Mouse (Mus musculus) spleen, adult 2 months (tissue): ENCODE measurements around the gene 1810010D01Rik. TPM values are rescaled to one million over a fixed set of nuclear protein-coding genes. Genes with fewer than 3 reads are reported as not detected.

Experiments
- DNase-seq, 2 experiments: peaks; one replicate each; pipeline versions ENCODE4 v3.0.0 to v3.0.0-alpha.2; 2012 to 2021; ENCODE audit warnings: low spot score in 2 of 2, low read depth in 1 of 2
- H3K27ac ChIP-seq: fragments of 200-500 bp; 2 replicates; pipeline ENCODE4 v1.5.1; 2012; ENCODE audit warnings: low read length, inconsistent platforms; ENCODE audit not compliant: insufficient read depth
- H3K27me3 ChIP-seq: fragments of 200-500 bp; 2 replicates; pipeline ENCODE4 v1.6.1; 2012; ENCODE audit warnings: mild to moderate bottlenecking, moderate library complexity, low read length, inconsistent platforms; ENCODE audit not compliant: control insufficient read depth, insufficient read depth
- H3K36me3 ChIP-seq: fragments of 200-500 bp; 2 replicates; pipeline ENCODE4 v1.6.1; 2012; ENCODE audit warnings: mild to moderate bottlenecking, low read length, inconsistent platforms; ENCODE audit not compliant: control insufficient read depth, insufficient read depth
- H3K4me1 ChIP-seq: fragments of 200-500 bp; 2 replicates; pipeline ENCODE4 v1.6.1; 2011; ENCODE audit warnings: inconsistent platforms; ENCODE audit not compliant: control insufficient read depth, insufficient read depth, insufficient read length
- H3K4me3 ChIP-seq: fragments of 200-500 bp; 2 replicates; pipeline ENCODE4 v1.5.1; 2011; ENCODE audit warnings: mild to moderate bottlenecking, inconsistent platforms; ENCODE audit not compliant: insufficient read depth, insufficient read length; ENCODE audit errors: extremely low read depth
- CTCF ChIP-seq: fragments of 200-500 bp; IDR thresholded peaks from 2 replicates; pipeline ENCODE4 v1.5.1; 2011; ENCODE audit warnings: mild to moderate bottlenecking, inconsistent platforms; ENCODE audit not compliant: insufficient read depth, insufficient read length, insufficient replicate concordance; ENCODE audit errors: extremely low read depth
- POLR2A ChIP-seq: fragments of 200-500 bp; IDR thresholded peaks from 2 replicates; pipeline ENCODE4 v1.6.1; 2011; ENCODE audit warnings: low read depth, low read length, inconsistent platforms
- WGBS: fragments of 180-500 bp; shearing (Covaris S2); methylation state at CpG from one replicate; pipeline ENCODE4 v1.1.7; 2018; 5-methylcytosine and 5-hydroxymethylcytosine counted together
- polyA plus RNA-seq: library from polyadenylated mRNA; depleted of rRNA; stranded (reverse); fragments of >200 nt; gene quantifications from 2 replicates; pipeline ENCODE4 v1.2.3, GENCODE M21; 2012; rRNA removed

Gene 1810010D01Rik
- 8.3 and 9.0 TPM in 2 replicates for polyA plus RNA-seq

DNA sequence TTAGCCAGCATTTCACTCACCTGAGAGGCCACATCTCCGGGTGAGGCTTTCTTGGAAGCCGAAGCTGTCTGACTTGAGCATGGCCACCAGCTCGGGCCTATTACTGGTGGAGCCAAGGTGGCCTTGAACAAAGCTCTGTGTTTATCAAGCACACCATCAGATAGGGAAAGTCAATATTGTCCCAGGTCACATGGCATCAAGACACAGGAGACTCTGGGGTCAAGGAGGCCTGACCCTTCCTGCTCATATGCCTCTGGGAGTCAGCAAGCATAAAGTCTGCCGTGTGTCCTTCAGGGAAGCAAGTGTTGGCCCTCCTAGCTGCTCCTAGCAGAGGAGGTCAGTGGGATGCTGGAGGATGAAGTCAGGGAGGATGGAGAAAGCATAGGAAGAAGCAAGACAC, at the start of gene 1810010D01Rik:
TSS of gene 1810010D01Rik (minus strand) at position 114 of the 400 bp plus-strand sequence.
- 86% methylated on average over 4 of the region's 4 CpGs for WGBS

DNA sequence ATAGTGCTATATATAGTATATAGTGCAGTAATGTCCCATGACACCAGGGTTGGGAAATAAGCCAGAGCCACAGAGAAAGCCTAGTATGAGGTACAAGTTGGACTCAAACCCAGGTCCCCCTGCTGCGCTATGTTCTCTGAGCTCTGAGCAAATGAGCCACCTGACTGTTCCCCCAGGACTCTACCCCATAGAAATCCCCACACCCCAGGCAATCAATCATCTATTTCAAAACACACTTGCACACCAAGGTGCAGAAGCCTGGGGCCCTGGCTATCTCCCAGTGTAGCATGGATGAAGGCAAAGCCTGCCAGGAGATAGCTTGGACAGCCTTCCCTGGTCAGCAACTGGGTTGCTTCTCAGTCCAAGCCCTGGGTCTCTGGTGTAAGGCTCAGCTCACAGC, 48.2 kb upstream of the 1810010D01Rik start:
- no peak overlapping the region for H3K4me3 ChIP-seq
- TF ChIP-seq POLR2A (no peak), CTCF (no peak)
- no peaks in the 10 kb centered on the region for H3K4me1 ChIP-seq
- no peak for DNase-seq
- peaks cover 19% of the 10 kb centered on the region for H3K36me3 ChIP-seq
- no peak overlapping the region for H3K27ac ChIP-seq
- H3K27me3 ChIP-seq, result no peaks in the 10 kb centered on the region
- WGBS, result 92% methylated on average over 1 of the region's 1 CpGs

More for the DNA sequence above, at the start of gene 1810010D01Rik:
- Histone ChIP-seq H3K27me3 (peaks cover 1% of the 10 kb centered on the region; the same call in 1 of the 2 replicates), H3K4me3 (no peak within 1 kb of the TSS), H3K27ac (no peak within 1 kb of the TSS), H3K36me3 (no peaks in the 10 kb centered on the region), H3K4me1 (no peaks in the 10 kb centered on the region; the same call in 1 of the 2 replicates)
- DNase-seq, result no peak
- TF ChIP-seq CTCF, result no peak
- TF ChIP-seq POLR2A, result no peak

DNA sequence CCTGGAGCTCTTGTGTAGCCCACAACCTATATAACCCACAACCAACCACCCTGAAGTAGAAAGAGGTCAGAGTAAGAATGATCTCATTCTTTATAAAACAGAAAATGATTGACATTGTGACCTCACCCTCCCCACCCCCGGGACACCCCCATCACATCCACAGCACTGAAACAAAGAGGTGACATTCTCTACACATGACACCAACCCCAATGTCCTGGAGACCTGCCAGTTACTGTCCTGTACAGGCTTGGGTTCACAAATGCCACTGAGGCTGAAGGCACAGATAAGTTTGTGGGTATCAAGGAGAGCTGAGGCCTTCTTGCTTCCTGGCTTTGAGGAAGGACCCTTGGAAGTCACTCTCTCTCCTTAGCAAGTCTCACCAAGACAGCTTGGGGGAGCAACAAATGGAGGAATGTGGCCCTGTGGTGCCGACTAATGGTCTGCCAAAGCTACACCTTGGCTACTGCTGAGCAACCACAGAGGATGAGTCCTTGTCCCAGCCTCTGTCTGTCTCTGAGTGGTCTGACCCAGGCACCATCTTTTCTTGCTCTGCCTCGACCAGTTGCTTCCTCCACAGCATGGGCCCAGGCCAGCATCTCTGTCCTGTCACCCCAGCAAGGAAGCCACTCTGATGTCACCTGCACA, 46.2 kb upstream of the 1810010D01Rik start:
- no peak overlapping the region for H3K4me3 ChIP-seq
- peaks cover 13% of the 10 kb centered on the region for H3K36me3 ChIP-seq
- no peak overlapping the region for H3K27ac ChIP-seq
- H3K27me3 ChIP-seq, result no peaks in the 10 kb centered on the region
- 75% methylated on average over 3 of the region's 3 CpGs for WGBS
- DNase-seq, result no peak
- H3K4me1 ChIP-seq, result no peaks in the 10 kb centered on the region
- TF ChIP-seq CTCF (no peak), POLR2A (no peak)

DNA sequence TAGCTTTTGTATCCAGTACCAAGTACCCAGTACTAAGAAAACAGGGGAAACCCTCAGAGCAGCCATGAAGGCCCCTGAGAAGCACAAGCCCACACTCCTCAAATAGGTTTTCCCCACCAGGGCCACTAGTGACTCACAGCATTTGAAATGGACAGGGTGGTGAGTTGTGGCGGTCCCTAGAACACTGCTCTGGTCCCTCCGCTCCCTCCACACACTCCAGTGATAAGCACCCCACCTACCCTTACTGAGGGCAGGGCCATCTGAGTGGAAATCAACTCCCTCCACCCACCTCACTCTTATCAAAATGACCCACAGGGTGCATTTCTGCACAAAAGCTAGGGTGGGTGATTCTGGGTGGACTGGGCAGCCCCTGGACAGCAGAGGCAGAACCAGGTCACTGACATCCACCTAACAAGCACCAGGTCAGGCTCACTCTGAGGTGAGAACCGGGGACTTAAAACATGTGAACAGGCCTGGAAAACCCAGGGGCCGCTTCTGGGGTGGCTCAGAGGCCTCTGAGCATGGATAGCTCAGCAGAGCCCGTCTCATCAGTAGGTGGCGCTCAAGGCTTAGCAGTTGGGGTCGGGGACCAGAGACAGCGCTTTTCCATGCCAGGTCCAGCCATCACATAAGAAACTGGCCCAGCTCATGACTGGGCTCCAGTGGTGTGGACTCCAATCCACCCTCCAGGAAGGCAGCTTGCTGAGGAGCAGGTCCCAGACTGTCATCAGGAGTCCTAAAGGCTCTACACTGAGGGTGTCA, 45.0 kb upstream of the 1810010D01Rik start:
- TF ChIP-seq POLR2A (no peak), CTCF (peak; percentile 70; the same call in 1 of the 2 replicates)
- Histone ChIP-seq H3K27ac (no peak overlapping the region), H3K4me1 (no peaks in the 10 kb centered on the region), H3K36me3 (peaks cover 6% of the 10 kb centered on the region), H3K4me3 (no peak overlapping the region), H3K27me3 (no peaks in the 10 kb centered on the region)
- DNase-seq, result peak in 1 of 2 experiments; percentile 62
- 32% methylated on average over 8 of the region's 8 CpGs for WGBS

DNA sequence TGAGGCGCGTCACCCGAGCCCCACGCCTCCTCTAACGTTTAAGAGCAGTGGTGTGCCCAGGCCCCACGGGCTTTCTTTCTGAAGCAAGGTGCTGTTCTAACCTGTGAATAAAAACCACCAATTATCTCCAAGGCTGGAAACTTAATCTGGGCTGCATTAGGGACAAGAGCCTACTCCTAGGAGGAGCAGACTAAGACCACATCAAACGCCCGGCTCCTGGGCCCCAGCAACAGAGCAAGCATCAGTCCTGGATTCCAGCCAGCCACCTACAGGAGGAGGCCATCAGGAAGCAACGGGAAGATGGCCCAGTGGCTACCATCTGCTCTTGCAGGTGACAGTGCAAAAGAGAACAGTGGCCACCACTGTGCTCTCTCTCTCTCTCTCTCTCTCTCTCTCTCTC, 42.3 kb upstream of the 1810010D01Rik start:
- Histone ChIP-seq H3K4me3 (no peak overlapping the region), H3K27me3 (no peaks in the 10 kb centered on the region), H3K27ac (no peak overlapping the region), H3K36me3 (peaks cover 2% of the 10 kb centered on the region), H3K4me1 (no peaks in the 10 kb centered on the region)
- no peak for DNase-seq
- no peak for TF ChIP-seq POLR2A
- no peak for TF ChIP-seq CTCF
- WGBS, result 79% methylated on average over 9 of the region's 9 CpGs

DNA sequence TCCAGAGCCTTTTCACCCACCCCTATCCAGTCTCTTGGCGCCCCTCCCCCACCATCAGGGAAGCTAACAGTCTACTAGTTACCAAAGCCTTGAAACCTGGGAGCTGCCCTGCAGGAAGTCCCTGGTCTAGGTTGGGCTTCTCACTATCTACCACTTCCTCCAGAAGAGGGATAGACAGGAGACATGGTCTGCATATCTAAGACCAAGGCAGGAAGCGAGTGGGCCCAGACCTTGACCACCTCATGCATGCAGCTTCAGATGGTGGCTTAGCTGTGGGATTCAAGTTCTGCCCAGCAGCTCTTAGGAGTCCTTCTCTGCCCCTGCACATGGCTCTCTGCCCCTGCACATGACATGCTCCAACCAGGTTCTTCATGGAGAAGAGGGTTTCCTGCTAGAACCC, 41.0 kb upstream of the 1810010D01Rik start:
- no peak for DNase-seq
- Histone ChIP-seq H3K4me1 (no peaks in the 10 kb centered on the region), H3K36me3 (no peaks in the 10 kb centered on the region; the same call in 1 of the 2 replicates), H3K27me3 (no peaks in the 10 kb centered on the region), H3K27ac (no peak overlapping the region), H3K4me3 (no peak overlapping the region)
- WGBS, result 44% methylated on average over 2 of the region's 2 CpGs
- TF ChIP-seq CTCF, result no peak
- TF ChIP-seq POLR2A, result no peak
